Mouse (Mus musculus) frontal cortex, adult 2 months (tissue): ENCODE data around the gene Adap1. TPM values are rescaled to one million over a fixed set of nuclear protein-coding genes. Genes with fewer than 3 reads are reported as not detected.

Source experiments
- DNase-seq, 2 experiments: peaks; one replicate each; pipeline ENCODE4 v3.0.0; 2022; ENCODE audit warnings: low spot score in 1 of 2; ENCODE audit errors: extremely low spot score in 1 of 2
- polyA plus RNA-seq: library from polyadenylated mRNA; depleted of rRNA; stranded (reverse); fragments of >200 nt; gene quantifications from 2 replicates; pipeline ENCODE4 v1.2.3, GENCODE M21; 2012

The Adap1 gene
- polyA plus RNA-seq, 1 experiment: 178 TPM

GRCm38 (mm10) chr5:139288591-139288990 is 36.8 kb downstream of the Adap1 start:
- no peak for DNase-seq

GRCm38 (mm10) chr5:139287787-139288186 is 37.6 kb downstream of the Adap1 start:
- DNase-seq: no peak

GRCm38 (mm10) chr5:139287099-139287498 is 38.3 kb downstream of the Adap1 start:
- DNase-seq: no peak

- no peak for DNase-seq
Observed at GRCm38 (mm10) chr5:139286142-139286941, 39.1 kb downstream of the Adap1 start.

GRCm38 (mm10) chr5:139285383-139286067 is 39.9 kb downstream of the Adap1 start:
- DNase-seq: no peak

GRCm38 (mm10) chr5:139283460-139284180 is 41.8 kb downstream of the Adap1 start:
- no peak for DNase-seq

GRCm38 (mm10) chr5:139282191-139282590 is 43.2 kb downstream of the Adap1 start:
- DNase-seq: peak; percentile 52 to 94

- no peak for DNase-seq
Observed at GRCm38 (mm10) chr5:139281373-139282112, 43.9 kb downstream of the Adap1 start.

GRCm38 (mm10) chr5:139277287-139277686 is 48.1 kb downstream of the Adap1 start:
- peak in 1 of 2 experiments; percentile 69 for DNase-seq

GRCm38 (mm10) chr5:139271994-139272554 is 53.3 kb downstream of the Adap1 start:
- DNase-seq: no peak

GRCm38 (mm10) chr5:139270806-139271521 is 54.5 kb downstream of the Adap1 start:
- DNase-seq: no peak

GRCm38 (mm10) chr5:139267661-139268060 is 57.8 kb downstream of the Adap1 start:
- DNase-seq: no peak

- no peak for DNase-seq
Observed at GRCm38 (mm10) chr5:139261403-139261802, 64.0 kb downstream of the Adap1 start.

GRCm38 (mm10) chr5:139259853-139260252 is 65.6 kb downstream of the Adap1 start:
- no peak for DNase-seq

- DNase-seq: no peak
Observed at GRCm38 (mm10) chr5:139258371-139259035, 66.9 kb downstream of the Adap1 start.

- no peak for DNase-seq
Observed at GRCm38 (mm10) chr5:139257818-139258217, 67.6 kb downstream of the Adap1 start.

GRCm38 (mm10) chr5:139257265-139257664 is 68.2 kb downstream of the Adap1 start:
- no peak for DNase-seq

- DNase-seq: no peak
Observed at GRCm38 (mm10) chr5:139256211-139256765, 69.1 kb downstream of the Adap1 start.

GRCm38 (mm10) chr5:139255777-139256176 is 69.6 kb downstream of the Adap1 start:
- DNase-seq: no peak
